Mouse (Mus musculus) C2C12 (cell line): ENCODE measurements around the gene Tfpt.

Experiments
- CTCF ChIP-seq: IDR thresholded peaks from one replicate; pipeline ENCODE4 v1.5.1; 2011; ENCODE audit not compliant: control insufficient read depth, insufficient read depth, insufficient read length
- MAX ChIP-seq: IDR thresholded peaks from one replicate; pipeline ENCODE4 v1.6.1; 2011; ENCODE audit warnings: mild to moderate bottlenecking, control low read depth

- no peak for TF ChIP-seq MAX
- no peak for TF ChIP-seq CTCF
These were observed 718 bp upstream of the Tfpt start for GRCm38 (mm10) chr7:3630478-3630815.
